Mouse (Mus musculus) ES-E14 (cell line): ENCODE data around the gene Helb. TPM values are rescaled to one million over a fixed set of nuclear protein-coding genes. Genes with fewer than 3 reads are reported as not detected.
"Not testable (repeated sequence)": the region's sequence is repeated elsewhere in the genome, so short reads cannot be mapped to it uniquely, and the experiment has no call there.

Source experiments
- DNase-seq: peaks from one replicate; pipeline ENCODE4 v3.0.0-alpha.2; 2013; ENCODE audit warnings: low read depth, low spot score
- H3K27ac ChIP-seq: 2 replicates; pipeline ENCODE4 v1.5.1; 2012; ENCODE audit warnings: low read depth, mild to moderate bottlenecking, low read length, moderate library complexity, mixed read lengths; ENCODE audit not compliant: poor library complexity, insufficient read depth, severe bottlenecking
- H3K36me3 ChIP-seq: 2 replicates; pipeline ENCODE4 v1.6.1; 2012; ENCODE audit warnings: mild to moderate bottlenecking, low read length, moderate library complexity, mixed read lengths; ENCODE audit not compliant: control insufficient read depth, poor library complexity, insufficient read depth, severe bottlenecking
- H3K4me1 ChIP-seq, 2 experiments: fragments of 150-350 bp in 1 of 2; sonication (generic) in 1 of 2; 2 replicates each; pipeline ENCODE4 v1.6.1; 2012; ENCODE audit warnings: low read length in 2 of 2, mild to moderate bottlenecking in 1 of 2, mixed read lengths in 1 of 2; ENCODE audit not compliant: control insufficient read depth in 2 of 2, insufficient read depth in 2 of 2, poor library complexity in 1 of 2
- H3K4me3 ChIP-seq, 2 experiments: fragments of 150-350 bp in 1 of 2; sonication (generic) in 1 of 2; 2 replicates each; pipeline ENCODE4 v1.5.1; 2012; ENCODE audit warnings: low read length in 2 of 2, low read depth in 1 of 2, mild to moderate bottlenecking in 1 of 2, mixed read lengths in 1 of 2; ENCODE audit not compliant: insufficient read depth in 1 of 2, poor library complexity in 1 of 2, severe bottlenecking in 1 of 2
- H3K9ac ChIP-seq: 2 replicates; pipeline ENCODE4 v1.6.1; 2012; ENCODE audit warnings: low read depth, mild to moderate bottlenecking, low read length, mixed read lengths; ENCODE audit not compliant: poor library complexity, insufficient read depth, severe bottlenecking
- H3K9me3 ChIP-seq: fragments of 150-350 bp; sonication (generic); 2 replicates; pipeline ENCODE4 v1.6.1; 2012; ENCODE audit warnings: low read depth, mild to moderate bottlenecking, low read length; ENCODE audit not compliant: control insufficient read depth, insufficient read depth
- CHD2 ChIP-seq: IDR thresholded peaks from 2 replicates; pipeline ENCODE4 v1.6.1; 2014; ENCODE audit warnings: mild to moderate bottlenecking, low read depth, low read length, inconsistent platforms
- HCFC1 ChIP-seq: IDR thresholded peaks from 2 replicates; pipeline ENCODE4 v1.6.1; 2012; ENCODE audit warnings: low read length, inconsistent platforms, borderline replicate concordance; ENCODE audit not compliant: insufficient read depth
- MAFK ChIP-seq: IDR thresholded peaks from 2 replicates; pipeline ENCODE4 v1.6.1; 2014; ENCODE audit warnings: mild to moderate bottlenecking, low read depth, low read length, inconsistent platforms; ENCODE audit not compliant: insufficient read depth
- ZC3H11A ChIP-seq: IDR thresholded peaks from 2 replicates; pipeline ENCODE4 v1.6.1; 2012; ENCODE audit warnings: low read depth, mild to moderate bottlenecking, inconsistent platforms, low read length, borderline replicate concordance
- ZNF384 ChIP-seq: IDR thresholded peaks from 2 replicates; pipeline ENCODE4 v1.6.1; 2012; ENCODE audit warnings: low read depth, low read length, inconsistent platforms
- in situ Hi-C, 2 experiments: fragments of 600-800 bp; cut with MboI; formaldehyde crosslinking; loops; one replicate each; pipeline ENCODE4 v1.15.1; 2025; ENCODE audit warnings: low sequenced_read_pairs in 2 of 2, inconsistent platforms in 1 of 2; ENCODE audit not compliant: unreplicated experiment in 2 of 2
- total RNA-seq: library from RNA; depleted of rRNA; stranded (reverse); fragments of 300-350 nt; gene quantifications from 2 replicates; pipeline ENCODE4 v1.2.3, GENCODE M21; 2012

Helb gene
- total RNA-seq, 1 experiment = 26.6 TPM

- Histone ChIP-seq H3K27ac (no peak overlapping the region), H3K9ac (no peak overlapping the region), H3K36me3 (no peaks in the 10 kb centered on the region), H3K9me3 (no peaks in the 10 kb centered on the region), H3K4me1 (peaks cover 0 to under 1% of the 10 kb centered on the region in 2 experiments; a peak in 1 of 4 replicates), H3K4me3 (no peak overlapping the region)
- TF ChIP-seq MAFK = no peak
- TF ChIP-seq HCFC1 = no peak
- no peak for TF ChIP-seq CHD2
- TF ChIP-seq ZNF384 = no peak
- no peak for TF ChIP-seq ZC3H11A
- in situ Hi-C loops = no loop called here
- DNase-seq = no peak
These were observed 10.9 kb upstream of the Helb start for GRCm38 (mm10) chr10:120123721-120124120.

DNA sequence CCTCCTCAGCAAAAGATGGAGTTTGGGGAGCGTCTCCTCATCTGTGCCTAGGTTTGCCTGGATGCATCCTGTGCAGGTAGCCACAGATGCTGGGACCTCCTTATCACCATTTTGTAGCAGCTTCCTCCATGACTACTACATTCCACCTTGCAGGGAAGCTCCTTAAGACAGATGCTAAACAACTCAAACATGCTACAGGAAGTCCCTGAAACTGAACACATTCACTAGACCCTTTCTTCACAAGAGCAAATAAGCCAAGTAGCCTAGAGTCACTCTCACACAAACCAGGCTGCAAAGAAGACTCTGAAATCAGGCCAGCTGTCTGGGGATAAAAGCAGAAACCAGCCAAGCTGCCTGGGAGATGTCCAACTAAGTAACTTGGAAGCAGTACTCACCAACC is 2.5 kb upstream of the Helb start:
- Histone ChIP-seq H3K4me3 (no peak overlapping the region), H3K27ac (peak overlapping the region; percentile 73; the same call in 1 of the 2 replicates), H3K4me1 (peaks cover 0 to 6% of the 10 kb centered on the region in 2 experiments; a peak in 2 of 4 replicates), H3K36me3 (0 out of 2 replicates have a peak, but pooled peaks cover 3% of the 10 kb centered on the region), H3K9me3 (no peaks in the 10 kb centered on the region), H3K9ac (no peak overlapping the region)
- DNase-seq = no peak
- TF ChIP-seq HCFC1 (no peak), ZC3H11A (no peak), MAFK (no peak), ZNF384 (no peak), CHD2 (no peak)
- in situ Hi-C loops = no loop called here

- no peak overlapping the region for H3K9ac ChIP-seq
- DNase-seq = peak; percentile 75
- in situ Hi-C loops = no loop called here
- H3K36me3 ChIP-seq = 0 out of 2 replicates have a peak, but pooled peaks cover 3% of the 10 kb centered on the region
- H3K4me3 ChIP-seq = no peak overlapping the region; a peak in 1 of 4 replicates
- peak overlapping the region; percentile 90; the same call in 1 of the 2 replicates for H3K27ac ChIP-seq
- H3K9me3 ChIP-seq = no peaks in the 10 kb centered on the region
- TF ChIP-seq MAFK = no peak
- TF ChIP-seq ZC3H11A = no peak
- TF ChIP-seq HCFC1 = no peak
- no peak for TF ChIP-seq ZNF384
- TF ChIP-seq CHD2 = no peak
- peaks cover 0 to 6% of the 10 kb centered on the region in 2 experiments; a peak in 2 of 4 replicates for H3K4me1 ChIP-seq
These were observed 1.7 kb upstream of the Helb start for GRCm38 (mm10) chr10:120114493-120114892.

- H3K27ac ChIP-seq = peak overlapping the region; percentile 90; the same call in 1 of the 2 replicates
- peaks cover 0 to 6% of the 10 kb centered on the region in 2 experiments; a peak in 2 of 4 replicates for H3K4me1 ChIP-seq
- no peak for DNase-seq
- no peak overlapping the region for H3K4me3 ChIP-seq
- no peak overlapping the region for H3K9ac ChIP-seq
- in situ Hi-C loops = no loop called here
- TF ChIP-seq ZNF384 = peak; percentile 83
- TF ChIP-seq CHD2 = no peak
- H3K9me3 ChIP-seq = no peaks in the 10 kb centered on the region
- H3K36me3 ChIP-seq = peaks cover 3% of the 10 kb centered on the region; the same call in 1 of the 2 replicates
These were observed 1.2 kb upstream of the Helb start for GRCm38 (mm10) chr10:120113980-120114379.

DNA sequence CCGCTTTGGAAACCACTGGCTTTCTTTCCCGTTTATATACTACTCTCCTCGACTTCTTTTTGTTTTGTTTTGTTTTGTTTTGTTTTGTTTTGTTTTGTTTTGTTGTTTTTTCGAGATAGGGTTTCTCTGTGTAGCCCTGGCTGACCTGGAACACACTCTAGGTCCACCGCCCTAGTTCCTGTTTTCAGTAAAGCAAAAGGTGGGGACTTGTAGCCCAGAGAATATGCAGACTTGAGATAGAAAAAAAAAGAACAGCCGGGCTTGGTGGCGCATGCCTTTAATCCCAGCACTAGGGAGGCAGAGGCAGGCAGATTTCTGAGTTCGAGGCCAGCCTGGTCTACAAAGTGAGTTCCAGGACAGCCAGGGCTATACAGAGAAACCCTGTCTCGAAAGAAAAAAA is 695 bp upstream of the Helb start:
- in situ Hi-C loops, H3K4me1 ChIP-seq, DNase-seq, H3K36me3 ChIP-seq, H3K9me3 ChIP-seq: not testable (repeated sequence)
- peak overlapping the region; percentile 73; the same call in 1 of the 2 replicates for H3K9ac ChIP-seq
- H3K4me3 ChIP-seq = peak overlapping the region; percentile 63 to 91
- H3K27ac ChIP-seq = peak overlapping the region; percentile 90; the same call in 1 of the 2 replicates
